ENCODE assay signal across 20 mouse cellular contexts in genomic region chr5:63935581-63935980, GRCm38 (mm10).
"Had no signal": no experiment of that assay in that cellular context is flagged by ENCODE, and none has a peak within 500 bp of the region (broad histone marks: within the 10 kb centered on the region; RNA-seq: fewer than 3 reads in every experiment).

No protein-coding gene starts in this region.

- H3K36me3 ChIP-seq: intestine, embryonic 15.5 days; neural tube, embryonic 13.5 days had no signal

- ATAC-seq: intestine, embryonic 15.5 days; lung, postnatal 0 days had no signal

- H3K4me3 ChIP-seq: intestine, embryonic 15.5 days; limb, embryonic 10.5 days; limb, embryonic 13.5 days; liver, embryonic 13.5 days; megakaryocyte, embryonic 14.5 days; midbrain, embryonic 10.5 days; myocyte; neural tube, embryonic 13.5 days had no signal

- DNase-seq: kidney, adult 11 months; kidney, adult 8-10 months; kidney, postnatal 14 days; kidney, postnatal 4 days; layer of hippocampus, adult 9-11 months; liver; liver, embryonic 13.5 days; lung, embryonic 14.5 days; lung, postnatal 36 days; midbrain, embryonic 14.5 days; thymus, adult 18-20 months; thymus, postnatal 36 days had no signal

- H3K27me3 ChIP-seq: intestine, embryonic 15.5 days; limb, embryonic 13.5 days; liver, embryonic 13.5 days; megakaryocyte, embryonic 14.5 days; neural tube, embryonic 13.5 days had no signal

- H3K9ac ChIP-seq: intestine, embryonic 15.5 days; limb, embryonic 13.5 days; liver, embryonic 13.5 days; lung, embryonic 14.5 days; neural tube, embryonic 13.5 days had no signal

- H3K4me1 ChIP-seq: limb, embryonic 10.5 days had no signal

- H3K9me3 ChIP-seq: intestine, embryonic 15.5 days; limb, embryonic 10.5 days; limb, embryonic 13.5 days; liver, embryonic 13.5 days; megakaryocyte, embryonic 14.5 days; midbrain, embryonic 10.5 days; neural tube, embryonic 13.5 days had no signal

- H3K4me2 ChIP-seq: intestine, embryonic 15.5 days; limb, embryonic 13.5 days; liver, embryonic 13.5 days; lung, embryonic 14.5 days; neural tube, embryonic 13.5 days had no signal

- H3K27ac ChIP-seq: intestine, embryonic 15.5 days; limb, embryonic 10.5 days; limb, embryonic 13.5 days; midbrain, embryonic 10.5 days; neural tube, embryonic 13.5 days had no signal
